Mouse (Mus musculus) embryonic fibroblast, embryonic 13.5 days (primary cell): Measurements from ENCODE around the gene Pfdn2.

Experiments used
- CTCF ChIP-seq: IDR thresholded peaks from 2 replicates; pipeline ENCODE4 v1.5.1; 2011; ENCODE audit warnings: mild to moderate bottlenecking, control low read depth, low read length, moderate library complexity, borderline replicate concordance; ENCODE audit not compliant: insufficient read depth
- POLR2A ChIP-seq: IDR thresholded peaks from 2 replicates; pipeline ENCODE4 v1.6.1; 2011; ENCODE audit warnings: low read depth, mild to moderate bottlenecking, control low read depth, low read length, moderate library complexity

- TF ChIP-seq CTCF (no peak), POLR2A (no peak)
These were observed 28.5 kb downstream of the Pfdn2 start for GRCm38 (mm10) chr1:171373946-171374345.
